Mouse (Mus musculus) heart, postnatal 14 days (tissue): Measurements from ENCODE around the gene Dnaja4. TPM values are rescaled to one million over a fixed set of nuclear protein-coding genes. Genes with fewer than 3 reads are reported as not detected.
"Not testable (repeated sequence)": the region's sequence is repeated elsewhere in the genome, so short reads cannot be mapped to it uniquely, and the experiment has no call there.

ENCODE experiments used
- DNase-seq, 2 experiments: peaks; one replicate each; pipeline ENCODE4 v3.0.0; 2021 to 2022
- intact Hi-C: fragments of 180-260 bp; cut with DNase I; formaldehyde crosslinking; loops from one replicate; pipeline ENCODE4 v1.15.1; 2025
- total RNA-seq, 2 experiments: library from RNA; stranded (reverse); gene quantifications; 2 replicates each; pipeline ENCODE4 v1.2.3; 2021

The Dnaja4 gene
- total RNA-seq, 2 experiments from 2014 or later: 48.2 to 51.7 TPM

GRCm38 (mm10) chr9:54691241-54691805 is 7.3 kb upstream of the Dnaja4 start:
- DNase-seq: peak in 1 of 2 experiments; percentile 35
- intact Hi-C loops: not testable (repeated sequence)

GRCm38 (mm10) chr9:54699087-54699344 is 343 bp downstream of the Dnaja4 start:
- intact Hi-C loops: no loop called here
- DNase-seq: no peak

- intact Hi-C loops: no loop called here
- peak; percentile 89 to 90 for DNase-seq
Observed at GRCm38 (mm10) chr9:54699345-54700173, 886 bp downstream of the Dnaja4 start.

GRCm38 (mm10) chr9:54700174-54700475 is 1.5 kb downstream of the Dnaja4 start:
- DNase-seq: no peak
- intact Hi-C loops: no loop called here

GRCm38 (mm10) chr9:54700746-54701145 is 2.1 kb downstream of the Dnaja4 start:
- no peak for DNase-seq
- intact Hi-C loops: no loop called here

- DNase-seq: no peak
- intact Hi-C loops: no loop called here
Observed at GRCm38 (mm10) chr9:54702581-54702980, 3.9 kb downstream of the Dnaja4 start.

- intact Hi-C loops: no loop called here
- DNase-seq: no peak
Observed at GRCm38 (mm10) chr9:54704361-54704760, 5.7 kb downstream of the Dnaja4 start.

- no peak for DNase-seq
- intact Hi-C loops: no loop called here
Observed at GRCm38 (mm10) chr9:54705561-54705960, 6.9 kb downstream of the Dnaja4 start.

GRCm38 (mm10) chr9:54707288-54707999 is 8.8 kb downstream of the Dnaja4 start:
- DNase-seq: no peak
- intact Hi-C loops: no loop called here

- intact Hi-C loops: no loop called here
- no peak for DNase-seq
Observed at GRCm38 (mm10) chr9:54708085-54708484, 9.4 kb downstream of the Dnaja4 start.

GRCm38 (mm10) chr9:54715776-54716175 is 17.1 kb downstream of the Dnaja4 start:
- intact Hi-C loops: no loop called here
- no peak for DNase-seq

GRCm38 (mm10) chr9:54717527-54717926 is 18.9 kb downstream of the Dnaja4 start:
- no peak for DNase-seq
- intact Hi-C loops: no loop called here

GRCm38 (mm10) chr9:54722156-54722555 is 23.5 kb downstream of the Dnaja4 start:
- intact Hi-C loops: no loop called here
- DNase-seq: no peak

- intact Hi-C loops: no loop called here
- no peak for DNase-seq
Observed at GRCm38 (mm10) chr9:54722596-54722995, 23.9 kb downstream of the Dnaja4 start.

- intact Hi-C loops: no loop called here
- no peak for DNase-seq
Observed at GRCm38 (mm10) chr9:54726315-54726714, 27.6 kb downstream of the Dnaja4 start.

- DNase-seq: no peak
- intact Hi-C loops: loop anchor here (5.0 to 10.0 kb wide), 3 partner anchors 130 to 583 kb away; partner anchors contain the start of genes AY074887, Ireb2 and Psma4
Observed at GRCm38 (mm10) chr9:54732122-54732521, 33.4 kb downstream of the Dnaja4 start.

- DNase-seq: peak; percentile 98 to 99
- intact Hi-C loops: loop anchor here (5.0 to 10.0 kb wide), 3 partner anchors 128 to 581 kb away; partner anchors contain the start of genes AY074887, Ireb2 and Psma4
Observed at GRCm38 (mm10) chr9:54733921-54734638, 35.4 kb downstream of the Dnaja4 start, which contains the start of gene Wdr61. Gene Wdr61, minus strand, starts transcription at chr9:54734519.

- DNase-seq: no peak
- intact Hi-C loops: loop anchor here (5.0 to 10.0 kb wide), 3 partner anchors 128 to 580 kb away; partner anchors contain the start of genes AY074887, Ireb2 and Psma4
Observed at GRCm38 (mm10) chr9:54734639-54735252, 36.1 kb downstream of the Dnaja4 start.

GRCm38 (mm10) chr9:54736284-54736701 is 37.6 kb downstream of the Dnaja4 start:
- intact Hi-C loops: loop anchor here (1.0 to 10.0 kb wide), 4 partner anchors 85 to 579 kb away; partner anchors contain the start of genes AY074887 and Psma4
- peak; percentile 30 to 57 for DNase-seq

GRCm38 (mm10) chr9:54738376-54738775 is 39.7 kb downstream of the Dnaja4 start:
- DNase-seq: peak; percentile 43 to 69
- intact Hi-C loops: loop anchor here (10.0 kb wide), 2 partner anchors 216 to 576 kb away; partner anchors contain the start of genes AY074887 and Psma4
